Mouse (Mus musculus) layer of hippocampus, postnatal 36 days (tissue): ENCODE data around the gene Apold1. TPM values are rescaled to one million over a fixed set of nuclear protein-coding genes. Genes with fewer than 3 reads are reported as not detected.

ENCODE experiments used
- total RNA-seq, 2 experiments: library from RNA; stranded (reverse); gene quantifications; 2 replicates each; pipeline ENCODE4 v1.2.3; 2021

The Apold1 gene
- total RNA-seq, 2 experiments from 2014 or later: 3.1 to 3.4 TPM

Other genes starting within 250 kb of the Apold1 start
- gene Dusp16, start 189.1 kb upstream of the Apold1 start, total RNA-seq: 1 to 10 TPM; 8.6 to 8.9 TPM
- gene Crebl2, start 151.6 kb upstream of the Apold1 start, total RNA-seq: 10 to 100 TPM; 41.1 to 41.7 TPM
- gene Gpr19, start 83.1 kb upstream of the Apold1 start, total RNA-seq: 10 to 100 TPM; 28.1 to 29.3 TPM
- 10 to 100 TPM; 51.0 to 52.6 TPM for gene Cdkn1b, start 61.3 kb upstream of the Apold1 start, total RNA-seq
- gene Ddx47, start 29.9 kb downstream of the Apold1 start, total RNA-seq: 10 to 100 TPM; 51.6 to 58.1 TPM
- gene Gprc5a, start 83.9 kb downstream of the Apold1 start, total RNA-seq: under 1 TPM; 0.15 to 0.40 TPM
- not detected for gene Gprc5d, start 136.6 kb downstream of the Apold1 start, total RNA-seq
- gene Fam234b, start 216.3 kb downstream of the Apold1 start, total RNA-seq: 100 to 1,000 TPM; 157 to 166 TPM
- 10 to 100 TPM; 74.3 to 79.5 TPM for gene Hebp1, start 216.3 kb downstream of the Apold1 start, total RNA-seq